Mouse (Mus musculus): Measurements from ENCODE around the gene Sapcd1. TPM values are rescaled to one million over a fixed set of nuclear protein-coding genes. Genes with fewer than 3 reads are reported as not detected.

The Sapcd1 gene
- total RNA-seq, 2 experiments from 2014 or later = 0.22 to 1.5 TPM

DNA sequence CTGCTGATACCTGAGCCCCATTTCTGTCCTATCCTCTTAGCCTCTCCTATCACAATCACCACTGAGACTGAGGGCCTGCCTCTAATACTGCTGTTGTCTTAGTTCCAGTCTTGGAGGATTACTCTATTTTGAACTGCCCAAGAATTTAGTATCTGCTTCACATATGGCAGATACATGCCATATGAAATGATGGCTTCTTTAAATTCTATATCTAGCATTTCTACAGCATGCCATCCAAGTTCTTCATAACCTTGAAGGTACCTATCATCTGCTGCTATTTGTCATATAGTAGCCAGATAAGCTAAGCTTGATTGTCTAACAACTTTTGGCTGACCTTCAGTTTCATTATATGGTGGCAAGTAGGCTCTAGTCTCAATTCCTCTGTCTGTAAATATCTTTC, 33.1 kb downstream of the Sapcd1 start:
- ATAC-seq (ENCODE audit: poor library complexity, severe bottlenecking) = no peak

DNA sequence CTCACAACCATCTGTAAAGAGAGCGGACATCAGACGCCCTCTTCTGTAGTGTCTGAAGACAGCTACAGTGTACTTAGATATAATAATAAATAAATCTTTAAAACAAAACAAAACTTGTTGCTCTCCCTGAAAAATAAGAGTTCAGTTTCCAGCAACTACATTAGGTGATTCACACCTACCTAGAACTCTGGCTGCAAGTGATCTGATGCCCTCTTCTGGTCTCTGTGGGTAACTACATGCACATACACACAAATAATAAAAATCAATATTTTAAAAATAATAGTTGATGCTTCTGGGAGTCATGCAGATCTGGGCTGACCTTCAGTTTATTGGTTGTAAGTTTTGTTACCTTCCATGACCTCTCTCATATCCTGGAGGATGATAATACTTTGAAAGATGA, 43.6 kb downstream of the Sapcd1 start:
- ATAC-seq (ENCODE audit: poor library complexity, severe bottlenecking) = 0 out of 2 replicates have a peak, but pooled peaks have one; percentile 29

DNA sequence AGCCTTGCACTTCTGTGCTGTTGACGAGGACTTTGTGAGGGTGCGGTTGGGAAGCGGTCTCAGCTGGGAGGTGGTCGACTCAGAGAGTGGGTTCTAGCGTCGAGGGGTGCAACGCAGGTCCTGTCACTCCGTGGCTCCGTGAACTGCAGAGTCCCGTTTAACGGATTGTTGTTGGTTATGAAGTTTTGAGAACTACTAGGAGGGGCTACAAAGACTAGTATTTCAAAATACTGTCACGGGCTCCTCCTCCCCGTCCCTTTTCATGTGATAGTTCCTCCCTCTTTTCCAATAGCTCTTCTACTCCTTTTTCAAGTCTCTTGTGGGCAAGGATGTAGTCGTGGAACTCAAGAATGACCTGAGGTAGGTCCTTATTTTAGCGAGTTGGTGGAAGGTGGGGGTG, 45.5 kb downstream of the Sapcd1 start:
- peak; percentile 16 for ATAC-seq (ENCODE audit: poor library complexity, severe bottlenecking)

DNA sequence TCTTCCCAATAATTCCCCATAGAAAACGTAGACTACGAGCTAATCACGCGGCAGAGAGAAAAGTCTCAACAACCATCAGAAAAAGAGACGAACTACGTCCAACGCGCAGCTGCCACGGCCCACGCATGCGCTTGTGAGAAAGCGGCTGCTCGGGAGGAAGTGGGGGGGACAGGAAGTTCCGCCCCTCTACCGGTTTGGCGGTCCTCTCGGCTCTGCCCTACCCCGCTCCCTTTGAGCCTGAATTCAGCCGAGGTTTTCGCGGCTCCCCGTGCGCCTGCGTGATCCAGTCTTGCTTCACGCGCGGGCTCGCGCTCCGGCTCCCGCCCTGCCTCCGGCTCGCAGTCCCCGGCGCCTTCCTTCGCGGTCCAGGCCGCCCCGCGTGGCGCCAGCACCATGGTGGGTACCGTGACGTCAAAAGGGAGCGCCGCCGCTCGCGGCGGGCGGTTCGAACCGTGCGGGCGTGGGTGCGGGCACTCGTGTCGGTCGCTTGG, 46.1 kb downstream of the Sapcd1 start, which contains the start of gene Lsm2:
Lsm2 (plus strand) TSS at position 173 of the 491 bp plus-strand sequence.
- ATAC-seq (ENCODE audit: poor library complexity, severe bottlenecking) = peak; percentile 87

DNA sequence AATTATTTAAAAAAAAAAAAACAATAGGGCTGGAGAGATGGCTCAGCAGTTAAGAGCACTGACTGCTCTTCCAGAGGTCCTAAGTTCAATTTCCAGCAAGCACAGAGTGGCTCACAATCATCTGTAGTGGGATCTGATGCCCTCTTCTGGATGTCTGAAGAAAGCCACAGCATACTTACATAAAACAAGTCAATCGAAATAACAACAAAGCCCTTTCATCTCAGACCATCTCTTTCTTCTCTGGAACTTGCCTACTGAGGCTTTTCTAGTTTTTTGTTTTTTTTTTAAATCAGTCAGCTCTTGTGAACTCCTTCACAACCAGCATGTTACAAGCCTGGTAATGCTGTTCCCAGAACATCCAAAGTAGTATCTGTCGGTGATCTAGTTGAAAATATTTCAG, 47.2 kb downstream of the Sapcd1 start:
- no peak for ATAC-seq (ENCODE audit: poor library complexity, severe bottlenecking)

DNA sequence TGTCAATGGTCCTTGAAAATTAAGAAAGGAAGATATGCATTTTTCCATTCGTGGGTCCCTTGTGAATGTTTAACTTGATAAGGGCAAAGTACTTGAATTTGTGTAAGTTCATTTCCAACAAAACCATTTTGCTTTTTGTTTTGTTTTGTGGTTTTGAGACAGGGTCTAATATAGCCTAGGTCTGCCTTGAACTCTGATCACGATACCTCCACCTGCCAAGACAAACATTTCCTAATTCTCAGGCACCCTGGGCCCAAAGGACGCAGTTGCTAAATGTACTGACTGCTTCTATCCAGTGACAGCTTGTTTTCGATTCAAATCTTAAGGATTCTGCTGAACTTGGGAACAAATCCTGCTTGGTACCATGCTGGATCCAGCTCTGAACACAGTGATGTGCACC, 48.2 kb downstream of the Sapcd1 start:
- ATAC-seq (ENCODE audit: poor library complexity, severe bottlenecking) = no peak

DNA sequence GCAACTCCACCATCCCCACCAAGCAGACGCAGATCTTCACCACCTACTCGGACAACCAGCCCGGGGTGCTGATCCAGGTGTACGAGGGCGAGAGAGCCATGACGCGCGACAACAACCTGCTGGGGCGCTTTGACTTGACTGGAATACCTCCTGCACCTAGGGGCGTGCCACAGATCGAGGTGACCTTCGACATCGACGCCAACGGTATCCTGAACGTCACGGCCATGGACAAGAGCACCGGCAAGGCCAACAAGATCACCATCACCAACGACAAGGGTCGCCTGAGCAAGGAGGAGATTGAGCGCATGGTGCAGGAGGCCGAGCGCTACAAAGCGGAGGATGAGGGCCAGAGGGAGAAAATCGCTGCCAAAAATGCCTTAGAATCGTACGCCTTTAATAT, 49.6 kb downstream of the Sapcd1 start:
- ATAC-seq (ENCODE audit: poor library complexity, severe bottlenecking) = no peak

DNA sequence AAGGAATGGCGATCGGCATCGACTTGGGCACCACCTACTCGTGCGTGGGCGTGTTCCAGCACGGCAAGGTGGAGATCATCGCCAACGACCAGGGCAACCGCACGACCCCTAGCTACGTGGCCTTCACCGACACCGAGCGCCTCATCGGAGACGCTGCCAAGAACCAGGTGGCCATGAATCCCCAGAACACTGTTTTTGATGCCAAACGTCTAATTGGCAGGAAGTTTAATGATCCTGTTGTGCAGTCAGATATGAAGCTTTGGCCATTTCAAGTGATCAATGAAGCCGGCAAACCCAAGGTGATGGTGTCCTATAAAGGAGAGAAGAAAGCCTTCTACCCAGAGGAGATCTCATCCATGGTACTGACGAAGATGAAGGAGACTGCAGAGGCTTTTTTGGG, 50.8 kb downstream of the Sapcd1 start:
- no peak for ATAC-seq (ENCODE audit: poor library complexity, severe bottlenecking)

Other genes starting within 250 kb of the Sapcd1 start
Only the 30 nearest of the 46 such genes appear.
- gene Gm20547, start 146.0 kb downstream of the Sapcd1 start, total RNA-seq (2015) = not detected in 2 replicates
- gene Gm20547, start 146.0 kb downstream of the Sapcd1 start, total RNA-seq (2017) = 0.41 TPM in 1 of 2 replicates, not detected in the other
- 1.0 and 1.3 TPM in 2 replicates for gene C2, start 129.8 kb downstream of the Sapcd1 start, total RNA-seq (2015)
- gene C2, start 129.8 kb downstream of the Sapcd1 start, total RNA-seq (2017) = 0.22 TPM in 1 of 2 replicates, not detected in the other
- 66.5 and 68.9 TPM in 2 replicates for gene Ehmt2, start 129.5 kb downstream of the Sapcd1 start, total RNA-seq (2015)
- gene Ehmt2, start 129.5 kb downstream of the Sapcd1 start, total RNA-seq (2017) = 75.4 and 75.7 TPM in 2 replicates
- gene Slc44a4, start 113.5 kb downstream of the Sapcd1 start, total RNA-seq (2015) = 0.33 TPM in 1 of 2 replicates, not detected in the other
- 0.12 TPM in 1 of 2 replicates, not detected in the other for gene Slc44a4, start 113.5 kb downstream of the Sapcd1 start, total RNA-seq (2017)
- gene Neu1, start 96.8 kb downstream of the Sapcd1 start, total RNA-seq (2015) = 18.1 and 22.9 TPM in 2 replicates
- gene Neu1, start 96.8 kb downstream of the Sapcd1 start, total RNA-seq (2017) = 23.4 and 23.7 TPM in 2 replicates
- 14.9 and 22.6 TPM in 2 replicates for gene Hspa1b, start 68.8 kb downstream of the Sapcd1 start, total RNA-seq (2015)
- gene Hspa1b, start 68.8 kb downstream of the Sapcd1 start, total RNA-seq (2017) = 23.0 and 30.6 TPM in 2 replicates
- gene Gm20481, start 58.1 kb downstream of the Sapcd1 start, total RNA-seq (2015) = not detected in 2 replicates
- not detected in 2 replicates for gene Gm20481, start 58.1 kb downstream of the Sapcd1 start, total RNA-seq (2017)
- gene Hspa1a, start 55.9 kb downstream of the Sapcd1 start, total RNA-seq (2015) = 10.8 and 12.4 TPM in 2 replicates
- 29.2 and 32.0 TPM in 2 replicates for gene Hspa1a, start 55.9 kb downstream of the Sapcd1 start, total RNA-seq (2017)
- gene Hspa1l, start 55.3 kb downstream of the Sapcd1 start, total RNA-seq (2015) = not detected in 2 replicates
- 0.22 TPM in 1 of 2 replicates, not detected in the other for gene Hspa1l, start 55.3 kb downstream of the Sapcd1 start, total RNA-seq (2017)
- gene Lsm2, start 46.2 kb downstream of the Sapcd1 start, total RNA-seq (2015) = 85.8 and 141 TPM in 2 replicates
- 13.2 and 31.2 TPM in 2 replicates for gene Lsm2, start 46.2 kb downstream of the Sapcd1 start, total RNA-seq (2017)
- 42.2 and 61.8 TPM in 2 replicates for gene Vars, start 27.0 kb downstream of the Sapcd1 start, total RNA-seq (2015)
- gene Vars, start 27.0 kb downstream of the Sapcd1 start, total RNA-seq (2017) = 110 and 165 TPM in 2 replicates
- gene Vwa7, start 11.4 kb downstream of the Sapcd1 start, total RNA-seq (2015) = 0.07 TPM in 1 of 2 replicates, not detected in the other
- gene Vwa7, start 11.4 kb downstream of the Sapcd1 start, total RNA-seq (2017) = 0.11 TPM in 1 of 2 replicates, not detected in the other
- gene Msh5, start 18.7 kb upstream of the Sapcd1 start, total RNA-seq (2015) = 7.4 and 7.5 TPM in 2 replicates
- 3.6 and 6.3 TPM in 2 replicates for gene Msh5, start 18.7 kb upstream of the Sapcd1 start, total RNA-seq (2017)
- gene Clic1, start 21.9 kb upstream of the Sapcd1 start, total RNA-seq (2015) = 415 and 463 TPM in 2 replicates
- 386 and 405 TPM in 2 replicates for gene Clic1, start 21.9 kb upstream of the Sapcd1 start, total RNA-seq (2017)
- 2.2 and 3.1 TPM in 2 replicates for gene Ddah2, start 31.0 kb upstream of the Sapcd1 start, total RNA-seq (2015)
- 1.2 and 2.7 TPM in 2 replicates for gene Ddah2, start 31.0 kb upstream of the Sapcd1 start, total RNA-seq (2017)
- gene Ly6g6c, start 37.4 kb upstream of the Sapcd1 start, total RNA-seq (2015) = not detected in 2 replicates
- not detected in 2 replicates for gene Ly6g6c, start 37.4 kb upstream of the Sapcd1 start, total RNA-seq (2017)
- gene Mpig6b, start 38.2 kb upstream of the Sapcd1 start, total RNA-seq (2015) = not detected in 2 replicates
- gene Mpig6b, start 38.2 kb upstream of the Sapcd1 start, total RNA-seq (2017) = not detected in 2 replicates
- not detected in 2 replicates for gene Ly6g6e, start 48.9 kb upstream of the Sapcd1 start, total RNA-seq (2015)
- gene Ly6g6e, start 48.9 kb upstream of the Sapcd1 start, total RNA-seq (2017) = not detected in 2 replicates
- gene Ly6g6d, start 50.0 kb upstream of the Sapcd1 start, total RNA-seq (2015) = not detected in 2 replicates
- gene Ly6g6d, start 50.0 kb upstream of the Sapcd1 start, total RNA-seq (2017) = not detected in 2 replicates
- not detected in 2 replicates for gene Ly6g6f, start 57.6 kb upstream of the Sapcd1 start, total RNA-seq (2015)
- not detected in 2 replicates for gene Ly6g6f, start 57.6 kb upstream of the Sapcd1 start, total RNA-seq (2017)
- gene Abhd16a, start 61.2 kb upstream of the Sapcd1 start, total RNA-seq (2015) = 17.6 and 21.3 TPM in 2 replicates
- gene Abhd16a, start 61.2 kb upstream of the Sapcd1 start, total RNA-seq (2017) = 18.0 and 20.4 TPM in 2 replicates
- gene Ly6g5c, start 80.3 kb upstream of the Sapcd1 start, total RNA-seq (2015) = not detected in 2 replicates
- not detected in 2 replicates for gene Ly6g5c, start 80.3 kb upstream of the Sapcd1 start, total RNA-seq (2017)
- 6.1 and 8.2 TPM in 2 replicates for gene Ly6g5b, start 87.4 kb upstream of the Sapcd1 start, total RNA-seq (2015)
- 1.4 and 1.8 TPM in 2 replicates for gene Ly6g5b, start 87.4 kb upstream of the Sapcd1 start, total RNA-seq (2017)
- 22.6 and 24.6 TPM in 2 replicates for gene Gpank1, start 93.4 kb upstream of the Sapcd1 start, total RNA-seq (2015)
- gene Gpank1, start 93.4 kb upstream of the Sapcd1 start, total RNA-seq (2017) = 48.5 and 50.0 TPM in 2 replicates
- 404 and 428 TPM in 2 replicates for gene Csnk2b, start 94.0 kb upstream of the Sapcd1 start, total RNA-seq (2015)
- 323 and 362 TPM in 2 replicates for gene Csnk2b, start 94.0 kb upstream of the Sapcd1 start, total RNA-seq (2017)
- 4.5 and 4.7 TPM in 2 replicates for gene D17H6S53E, start 98.4 kb upstream of the Sapcd1 start, total RNA-seq (2015)
- 13.0 and 26.1 TPM in 2 replicates for gene D17H6S53E, start 98.4 kb upstream of the Sapcd1 start, total RNA-seq (2017)
- gene Apom, start 104.0 kb upstream of the Sapcd1 start, total RNA-seq (2015) = 0.38 TPM in 1 of 2 replicates, not detected in the other
- 0.26 TPM in 1 of 2 replicates, not detected in the other for gene Apom, start 104.0 kb upstream of the Sapcd1 start, total RNA-seq (2017)
- 87.9 and 91.7 TPM in 2 replicates for gene Bag6, start 107.2 kb upstream of the Sapcd1 start, total RNA-seq (2015)
- 72.4 and 90.5 TPM in 2 replicates for gene Bag6, start 107.2 kb upstream of the Sapcd1 start, total RNA-seq (2017)
- gene Prrc2a, start 136.9 kb upstream of the Sapcd1 start, total RNA-seq (2015) = 144 and 172 TPM in 2 replicates
- gene Prrc2a, start 136.9 kb upstream of the Sapcd1 start, total RNA-seq (2017) = 35.8 and 60.6 TPM in 2 replicates
- gene Aif1, start 148.1 kb upstream of the Sapcd1 start, total RNA-seq (2015) = 78.7 and 81.4 TPM in 2 replicates
- 103 and 120 TPM in 2 replicates for gene Aif1, start 148.1 kb upstream of the Sapcd1 start, total RNA-seq (2017)

Measured in megakaryocyte, adult 5-6 weeks (primary cell).